Mouse (Mus musculus) thymus, postnatal 36 days (tissue): ENCODE data around the gene Gm37596.
"Not testable (repeated sequence)": the region's sequence is repeated elsewhere in the genome, so short reads cannot be mapped to it uniquely, and the experiment has no call there.

Experiments
- DNase-seq, 2 experiments: peaks; one replicate each; pipeline ENCODE4 v3.0.0; 2022; ENCODE audit warnings: mixed read lengths in 2 of 2

Gene Gm37596

DNA sequence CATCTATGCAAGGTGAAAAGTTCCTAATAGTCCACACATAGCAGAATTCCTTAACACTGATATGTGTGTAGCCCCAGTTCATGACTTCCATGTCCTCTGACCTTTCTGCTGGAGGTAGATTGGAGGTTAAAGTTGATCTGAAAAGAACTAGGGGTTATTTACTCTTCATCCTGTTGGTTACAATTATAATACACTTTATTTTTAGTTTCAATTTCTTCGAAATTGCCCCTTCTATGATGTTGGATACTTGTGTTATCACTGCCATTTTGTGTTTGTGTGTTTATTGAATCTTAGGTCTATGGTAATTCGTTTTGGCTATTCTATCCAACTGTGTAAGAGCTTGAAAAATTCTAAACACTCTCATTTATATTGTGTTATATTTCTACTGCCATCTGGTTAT is at the start of gene Gm37596:
Gene Gm37596 (minus strand): TSS at position 101 of the 400 bp plus-strand sequence.
- DNase-seq, result not testable (repeated sequence)

DNA sequence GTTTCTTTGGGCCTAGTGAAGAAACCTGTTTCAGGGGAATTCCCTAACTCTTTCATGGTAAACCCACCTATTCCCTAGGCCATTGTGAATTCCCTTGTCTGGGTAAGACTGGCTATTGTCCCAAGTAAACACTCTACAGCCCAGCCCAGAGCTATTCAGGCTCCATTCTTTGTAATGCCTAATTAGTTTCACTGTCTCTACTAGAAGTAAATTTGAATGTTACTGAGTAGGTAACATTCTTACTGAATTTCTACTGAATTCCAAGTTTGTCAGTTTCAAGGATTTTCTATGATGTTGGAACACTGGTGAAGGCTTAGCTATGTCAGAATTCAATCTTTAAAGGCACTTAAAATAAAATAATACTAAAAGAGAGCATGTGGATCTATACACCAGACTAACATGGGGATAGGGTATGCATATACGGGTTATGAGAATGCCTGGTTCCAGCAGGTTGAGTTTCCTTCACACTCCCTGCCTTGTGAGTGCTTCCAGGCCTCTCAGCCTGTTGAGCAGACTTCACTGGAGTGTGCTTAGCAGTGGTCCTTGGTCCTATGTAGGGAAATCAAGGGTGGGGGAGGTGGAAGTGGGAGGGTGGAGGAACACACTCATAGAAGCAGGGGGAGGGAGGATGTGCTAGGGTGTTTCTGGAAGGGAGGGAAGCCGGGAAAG is 16.2 kb upstream of the Gm37596 start:
- DNase-seq, result not testable (repeated sequence)

DNA sequence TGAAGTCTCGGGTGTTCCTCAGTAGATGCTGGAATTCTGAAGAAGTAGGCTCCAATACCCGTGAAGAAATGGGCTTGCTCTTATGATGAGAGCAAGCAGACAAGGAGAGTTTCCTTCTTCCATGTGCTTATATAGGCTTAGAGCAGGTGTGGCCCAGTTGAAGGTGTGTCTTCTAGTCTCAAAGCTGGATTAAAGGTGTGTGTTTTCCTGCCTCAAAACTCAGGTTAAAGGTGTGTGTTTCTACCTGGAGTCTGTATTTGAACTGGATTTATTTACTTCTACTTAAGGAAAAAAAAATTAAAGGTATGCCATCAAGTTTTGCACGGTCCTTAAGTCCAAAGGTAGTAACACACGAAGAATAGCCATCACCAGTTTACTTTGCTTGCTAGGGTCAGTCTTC is 16.7 kb downstream of the Gm37596 start, which contains the start of gene Tdpoz1:
Gene Tdpoz1 (minus strand): TSS at position 101 of the 400 bp plus-strand sequence.
- not testable (repeated sequence) for DNase-seq

DNA sequence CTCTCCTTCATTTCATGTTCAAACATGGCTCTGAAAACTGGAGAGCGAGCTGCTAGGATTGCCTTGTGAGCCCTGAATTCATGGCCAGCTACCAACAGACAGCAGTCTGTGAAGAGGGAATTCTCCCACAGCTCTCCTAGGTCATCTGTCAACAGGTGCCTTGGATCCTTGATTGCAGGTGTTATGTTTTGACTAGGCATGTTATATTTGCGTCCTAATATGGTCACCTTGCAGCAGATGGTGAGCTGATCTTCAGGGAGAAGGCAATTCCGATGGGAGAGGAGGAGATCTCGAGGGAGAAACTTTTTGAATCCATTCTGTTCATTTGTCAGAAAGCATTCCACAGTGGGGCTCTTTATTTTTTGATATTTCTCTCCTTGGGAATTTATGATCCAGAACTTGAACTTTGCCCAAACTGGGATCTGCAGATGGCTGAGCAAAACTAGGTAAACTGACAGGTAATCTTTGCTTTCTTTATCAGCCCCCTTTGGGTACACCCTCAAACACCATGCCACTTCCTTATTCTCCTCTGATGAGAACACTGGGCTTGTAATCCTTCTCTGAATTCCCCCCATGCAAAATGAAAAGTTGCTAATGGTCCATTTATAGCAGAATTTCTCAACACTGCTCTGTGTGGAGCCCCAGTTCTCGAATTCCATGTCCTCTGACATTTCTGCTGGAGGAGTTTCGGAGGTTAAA is 21.9 kb downstream of the Gm37596 start:
- not testable (repeated sequence) for DNase-seq

DNA sequence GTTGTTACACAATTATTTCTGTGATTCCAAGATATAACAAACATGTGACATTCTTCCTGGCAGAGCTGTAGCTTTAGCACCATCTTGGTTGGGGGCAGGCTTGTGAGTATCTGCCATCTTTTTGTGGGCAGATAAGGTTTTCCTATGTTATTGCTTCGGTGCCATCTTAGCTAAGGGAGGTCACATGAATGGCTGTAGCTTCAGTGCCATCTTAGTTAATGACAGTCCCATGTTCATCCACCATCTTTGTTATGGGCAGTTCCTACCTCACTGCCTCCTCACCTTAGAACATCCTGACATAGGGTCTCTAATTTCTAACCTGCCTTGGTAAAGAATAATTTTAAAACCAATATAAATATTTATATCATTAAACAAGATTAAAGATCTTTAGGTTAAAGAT is 38.6 kb downstream of the Gm37596 start:
- no peak for DNase-seq

DNA sequence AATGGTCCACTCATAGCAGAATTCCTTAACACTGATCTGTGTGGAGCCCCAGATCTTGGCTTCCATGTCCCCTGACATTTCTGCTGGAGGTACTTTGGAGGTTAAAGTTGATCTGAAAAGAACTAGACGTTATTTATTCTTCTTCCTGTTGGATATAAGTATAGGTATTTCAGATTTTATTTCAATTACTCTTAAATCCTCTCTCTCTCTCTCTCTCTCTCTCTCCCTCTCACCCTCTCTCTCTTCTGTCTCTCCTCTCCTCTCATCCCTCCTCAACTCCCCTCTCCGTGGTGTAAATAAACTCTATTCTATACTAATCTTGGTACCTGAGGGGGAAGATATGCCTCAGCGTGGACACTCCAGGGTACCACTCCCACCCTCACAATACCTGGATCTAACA is 40.3 kb downstream of the Gm37596 start, which contains the start of gene Tdpoz2:
Gene Tdpoz2 (minus strand): TSS at position 101 of the 400 bp plus-strand sequence.
- DNase-seq, result no peak
